Mouse (Mus musculus) erythroblast, embryonic 14.5 days (primary cell): ENCODE data around the gene Gsk3a.

Experiments used
- GATA1 ChIP-seq: IDR thresholded peaks from 2 replicates; pipeline ENCODE4 v1.6.1; 2012; ENCODE audit warnings: low read length, inconsistent platforms, mixed read lengths
- TAL1 ChIP-seq: IDR thresholded peaks from 3 replicates; pipeline ENCODE4 v1.6.1; 2012; ENCODE audit warnings: low read length, inconsistent platforms, mixed read lengths

- no peak for TF ChIP-seq GATA1
- TF ChIP-seq TAL1: no peak
Measured at GRCm38 (mm10) chr7:25271651-25272444, 34.2 kb upstream of the Gsk3a start.
